Mouse (Mus musculus) midbrain, embryonic 15.5 days (tissue): ENCODE data around the gene Olfml1. TPM values are rescaled to one million over a fixed set of nuclear protein-coding genes. Genes with fewer than 3 reads are reported as not detected.
A peak's percentile ranks its signal among the peaks of the same experiment; 100 is the strongest.

Experiments
- ATAC-seq: fragments of 200-750 bp; cut with Nextera tagmentation; replicated peaks from 2 replicates; pipeline ENCODE4 v1.8.0; 2017; ENCODE audit warnings: moderate TSS enrichment
- H3K27ac ChIP-seq: fragments of 300-500 bp; sonication (generic); 2 replicates; pipeline ENCODE4 v1.5.1; 2015; ENCODE audit warnings: mild to moderate bottlenecking, inconsistent platforms
- H3K27me3 ChIP-seq: fragments of 300-500 bp; sonication (generic); replicated peaks from 2 replicates; pipeline ENCODE4 v1.6.1; 2015; ENCODE audit warnings: inconsistent platforms
- H3K36me3 ChIP-seq: fragments of 300-500 bp; sonication (generic); replicated peaks from 2 replicates; pipeline ENCODE4 v1.6.1; 2015; ENCODE audit warnings: inconsistent platforms
- H3K4me1 ChIP-seq: fragments of 300-500 bp; sonication (generic); 2 replicates; pipeline ENCODE4 v1.6.1; 2015; ENCODE audit warnings: inconsistent platforms
- H3K4me2 ChIP-seq: fragments of 300-500 bp; sonication (generic); 2 replicates; pipeline ENCODE4 v1.6.1; 2015; ENCODE audit warnings: inconsistent platforms, mild to moderate bottlenecking, moderate library complexity
- H3K4me3 ChIP-seq: fragments of 300-500 bp; sonication (generic); 2 replicates; pipeline ENCODE4 v1.5.1; 2015; ENCODE audit warnings: mild to moderate bottlenecking, inconsistent platforms
- H3K9ac ChIP-seq: fragments of 300-500 bp; sonication (generic); 2 replicates; pipeline ENCODE4 v1.6.1; 2015; ENCODE audit warnings: mild to moderate bottlenecking, inconsistent platforms
- H3K9me3 ChIP-seq: fragments of 300-500 bp; sonication (generic); 2 replicates; pipeline ENCODE4 v1.6.1; 2016; ENCODE audit warnings: inconsistent platforms
- WGBS: fragments of 180-500 bp; shearing (Covaris S2); methylation state at CpG from one replicate; pipeline ENCODE4 v1.1.7; 2015; ENCODE audit warnings: mixed read lengths; 5-methylcytosine and 5-hydroxymethylcytosine counted together
- polyA plus RNA-seq: library from polyadenylated mRNA; unstranded; fragments of >200 nt; fragmentation: Nextera tagmentation; extraction: Ambion mirVana; gene quantifications from 2 replicates; pipeline ENCODE4 v1.2.1, GENCODE M21; 2015

The Olfml1 gene
- polyA plus RNA-seq, 1 experiment from 2014 or later = 3.1 TPM

DNA sequence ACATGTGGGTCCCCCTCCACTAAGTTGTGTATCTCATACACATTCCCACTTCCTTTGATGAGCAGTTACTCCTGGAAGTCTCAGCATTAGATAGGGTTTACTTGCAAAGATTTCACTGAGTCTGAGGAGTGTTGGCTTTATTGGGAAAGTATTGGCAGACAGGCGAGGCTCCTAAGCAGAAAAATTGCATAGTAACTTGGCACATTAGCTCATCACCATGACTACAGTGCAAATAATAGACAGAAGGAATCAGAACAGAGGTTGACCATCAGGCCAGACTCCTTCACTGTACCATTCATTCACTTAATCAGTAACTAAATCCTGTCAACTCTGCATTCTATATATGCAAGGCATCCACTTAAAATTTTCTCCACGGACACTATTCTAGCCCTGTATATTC is 6.6 kb upstream of the Olfml1 start:
- H3K9ac ChIP-seq = no peak overlapping the region
- ATAC-seq = no peak
- no peak overlapping the region for H3K4me2 ChIP-seq
- H3K27ac ChIP-seq = no peak overlapping the region
- no peaks in the 10 kb centered on the region for H3K27me3 ChIP-seq
- no peaks in the 10 kb centered on the region for H3K4me1 ChIP-seq
- H3K36me3 ChIP-seq = no peaks in the 10 kb centered on the region
- H3K4me3 ChIP-seq = no peak overlapping the region
- no peaks in the 10 kb centered on the region for H3K9me3 ChIP-seq
- 75% methylated on average over 2 of the region's 2 CpGs for WGBS

DNA sequence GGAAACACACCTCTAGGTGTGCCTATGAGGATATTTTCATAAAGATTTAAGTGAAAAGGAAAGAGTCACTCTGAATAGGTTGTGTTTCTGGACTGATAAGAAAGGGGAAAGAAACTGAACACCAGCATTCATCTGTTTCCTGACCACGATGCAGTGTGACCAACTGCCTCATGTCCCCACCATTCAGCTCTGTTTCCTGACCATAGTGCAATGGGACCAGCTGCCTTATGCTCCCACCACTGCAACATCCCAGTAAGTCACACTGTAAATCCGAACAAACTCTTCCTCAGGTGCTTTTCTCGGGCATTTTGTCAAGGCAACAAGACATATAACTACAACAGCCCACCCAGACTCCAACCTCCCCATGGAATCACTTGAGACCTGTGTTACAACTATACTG is 5.7 kb upstream of the Olfml1 start:
- Histone ChIP-seq H3K27me3 (no peaks in the 10 kb centered on the region), H3K4me1 (no peaks in the 10 kb centered on the region), H3K4me3 (no peak overlapping the region), H3K27ac (no peak overlapping the region), H3K9ac (no peak overlapping the region), H3K36me3 (no peaks in the 10 kb centered on the region), H3K9me3 (no peaks in the 10 kb centered on the region), H3K4me2 (no peak overlapping the region)
- no peak for ATAC-seq
- 84% methylated on average over 3 of the region's 3 CpGs for WGBS

DNA sequence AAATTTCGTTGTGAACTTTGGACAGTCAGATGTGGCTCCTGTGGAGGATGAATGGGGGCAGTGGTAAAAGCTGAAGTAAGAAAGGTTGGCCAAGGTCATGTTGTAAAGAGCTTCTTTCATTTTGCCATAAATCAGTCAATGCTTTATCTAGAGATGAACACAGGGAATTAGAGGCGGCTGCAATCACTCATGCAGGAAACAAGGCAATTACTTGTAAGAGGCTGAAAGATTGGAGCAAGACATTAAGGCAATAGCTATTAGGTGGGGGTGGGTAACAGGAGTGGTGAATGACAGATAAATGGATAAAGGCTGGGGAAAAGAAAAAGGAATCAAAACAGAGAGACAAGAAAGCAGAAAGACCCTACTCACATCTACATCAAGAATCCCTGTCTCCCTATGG is 3.5 kb upstream of the Olfml1 start:
- Histone ChIP-seq H3K9me3 (no peaks in the 10 kb centered on the region), H3K4me1 (no peaks in the 10 kb centered on the region), H3K4me3 (no peak overlapping the region), H3K27ac (no peak overlapping the region), H3K4me2 (no peak overlapping the region), H3K9ac (no peak overlapping the region), H3K27me3 (no peaks in the 10 kb centered on the region), H3K36me3 (no peaks in the 10 kb centered on the region)
- ATAC-seq = no peak
- 48% methylated on average over 2 of the region's 2 CpGs for WGBS

DNA sequence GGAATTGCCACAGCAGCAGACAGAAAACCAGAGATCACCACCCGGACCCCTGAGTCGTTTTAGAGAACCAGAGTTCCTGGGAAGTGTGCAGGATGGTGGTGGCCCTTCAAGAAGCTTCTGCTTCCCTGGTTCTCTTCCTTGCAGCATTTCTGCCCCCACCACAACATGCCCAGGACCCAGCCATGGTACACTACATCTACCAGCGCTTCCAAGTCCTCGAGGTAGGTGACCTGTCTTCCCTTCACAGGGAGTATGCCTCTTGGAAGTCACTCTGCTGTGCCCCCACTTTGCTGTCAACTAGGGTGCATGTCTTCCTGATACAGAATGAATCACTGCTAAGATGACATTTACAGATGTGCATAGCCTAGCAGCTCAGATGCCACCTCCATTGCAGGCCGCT is 428 bp downstream of the Olfml1 start:
- 86% methylated on average over 5 of the region's 5 CpGs for WGBS
- Histone ChIP-seq H3K27me3 (no peaks in the 10 kb centered on the region), H3K4me3 (no peak overlapping the region), H3K9me3 (no peaks in the 10 kb centered on the region), H3K9ac (no peak overlapping the region), H3K4me1 (no peaks in the 10 kb centered on the region), H3K27ac (no peak overlapping the region), H3K4me2 (no peak overlapping the region), H3K36me3 (no peaks in the 10 kb centered on the region)
- ATAC-seq = no peak

GRCm38 (mm10) chr7:107568971-107569370 is 1.7 kb downstream of the Olfml1 start:
- Histone ChIP-seq H3K4me2 (no peak overlapping the region), H3K27ac (no peak overlapping the region), H3K27me3 (no peaks in the 10 kb centered on the region), H3K4me3 (no peak overlapping the region), H3K9ac (no peak overlapping the region), H3K4me1 (no peaks in the 10 kb centered on the region), H3K9me3 (no peaks in the 10 kb centered on the region), H3K36me3 (no peaks in the 10 kb centered on the region)
- WGBS = 72% methylated on average over 4 of the region's 4 CpGs
- ATAC-seq = no peak

DNA sequence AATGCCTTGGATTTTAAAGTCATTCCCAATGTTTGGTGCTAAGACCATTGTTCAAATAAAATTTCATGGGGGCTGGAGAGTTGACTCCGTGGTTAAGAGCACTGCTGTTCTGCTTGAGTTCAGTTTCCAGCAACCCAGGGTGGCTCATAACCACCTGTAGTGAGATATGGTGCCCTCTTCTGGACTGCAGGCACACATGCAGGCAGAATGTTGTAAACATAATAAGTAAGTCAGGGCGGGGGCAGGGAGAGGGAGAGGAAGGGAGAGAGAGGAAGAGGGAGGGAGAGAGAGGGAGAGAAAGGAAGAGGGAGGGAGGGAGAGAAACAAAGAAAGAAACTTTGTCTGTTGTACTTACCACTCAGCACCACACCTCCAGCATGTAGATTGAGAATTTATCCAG is 6.6 kb downstream of the Olfml1 start:
- Histone ChIP-seq H3K27me3 (no peaks in the 10 kb centered on the region), H3K36me3 (no peaks in the 10 kb centered on the region), H3K9me3 (no peaks in the 10 kb centered on the region), H3K4me2 (no peak overlapping the region), H3K9ac (no peak overlapping the region), H3K4me1 (no peaks in the 10 kb centered on the region), H3K4me3 (no peak overlapping the region), H3K27ac (no peak overlapping the region)
- ATAC-seq = no peak
- 64% methylated on average over 2 of the region's 2 CpGs for WGBS

DNA sequence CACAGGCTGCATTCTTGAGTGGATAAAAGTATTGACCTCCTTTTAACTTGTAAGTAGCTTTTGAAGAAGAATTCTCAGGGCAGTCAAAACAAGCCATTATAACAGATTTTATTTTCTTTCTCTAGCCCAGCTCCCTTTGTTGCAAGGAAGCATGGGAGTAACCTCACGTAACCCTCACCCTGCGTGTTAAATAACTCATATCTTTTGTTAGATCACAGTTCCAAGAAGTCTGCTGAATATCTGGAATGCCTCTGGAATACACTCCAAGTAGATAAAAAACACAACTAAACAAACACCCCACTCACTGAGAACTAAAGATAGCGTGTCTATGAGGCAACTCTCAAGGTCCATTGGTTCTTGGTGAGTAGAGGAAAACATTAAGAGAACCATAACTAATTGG is 7.0 kb downstream of the Olfml1 start:
- H3K27me3 ChIP-seq = no peaks in the 10 kb centered on the region
- WGBS = 83% methylated on average over 3 of the region's 3 CpGs

DNA sequence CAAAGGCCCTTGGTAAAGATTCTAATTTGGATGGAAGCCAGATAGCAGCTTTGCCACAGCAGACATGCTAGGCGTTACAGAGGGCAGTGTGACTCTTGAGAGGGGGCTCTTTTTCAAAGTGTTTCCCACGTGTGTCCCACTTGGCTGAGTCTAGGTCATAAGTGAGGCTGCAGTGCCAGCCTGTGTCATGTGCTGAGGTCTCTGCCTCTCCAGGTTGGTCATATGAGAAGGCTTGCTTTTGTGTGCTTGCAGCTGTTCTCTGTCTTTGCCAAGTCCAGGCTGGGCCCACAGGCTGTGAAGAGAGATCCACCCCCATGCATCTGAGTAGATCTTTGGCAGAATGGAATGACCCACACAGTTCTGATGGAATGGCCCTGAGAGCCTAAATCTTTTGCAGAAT is 25.4 kb downstream of the Olfml1 start:
- H3K4me3 ChIP-seq = no peak overlapping the region
- H3K36me3 ChIP-seq = no peaks in the 10 kb centered on the region
- no peak overlapping the region for H3K9ac ChIP-seq
- H3K27ac ChIP-seq = no peak overlapping the region
- no peaks in the 10 kb centered on the region for H3K9me3 ChIP-seq
- WGBS = 22% methylated on average over 2 of the region's 2 CpGs
- H3K4me2 ChIP-seq = no peak overlapping the region
- H3K27me3 ChIP-seq = no peaks in the 10 kb centered on the region; the same call in 1 of the 2 replicates
- no peak; the same call in 1 of the 2 replicates for ATAC-seq
- H3K4me1 ChIP-seq = peaks cover 10% of the 10 kb centered on the region

More for the DNA sequence above, 7.0 kb downstream of the Olfml1 start:
- Histone ChIP-seq H3K9me3 (no peaks in the 10 kb centered on the region), H3K36me3 (no peaks in the 10 kb centered on the region), H3K4me3 (no peak overlapping the region), H3K27ac (no peak overlapping the region), H3K4me1 (no peaks in the 10 kb centered on the region), H3K9ac (no peak overlapping the region), H3K4me2 (no peak overlapping the region)
- no peak for ATAC-seq

GRCm38 (mm10) chr7:107593904-107594303 is 26.7 kb downstream of the Olfml1 start:
- no peak; the same call in 1 of the 2 replicates for ATAC-seq
- H3K4me3 ChIP-seq = peak overlapping the region; percentile 69
- no peaks in the 10 kb centered on the region for H3K9me3 ChIP-seq
- H3K36me3 ChIP-seq = no peaks in the 10 kb centered on the region
- WGBS = 32% methylated on average over 7 of the region's 7 CpGs
- no peak overlapping the region for H3K27ac ChIP-seq
- no peak overlapping the region for H3K9ac ChIP-seq
- peaks cover 10% of the 10 kb centered on the region for H3K4me1 ChIP-seq
- no peaks in the 10 kb centered on the region; the same call in 1 of the 2 replicates for H3K27me3 ChIP-seq
- H3K4me2 ChIP-seq = peak overlapping the region; percentile 98

GRCm38 (mm10) chr7:107594325-107594856 is 27.1 kb downstream of the Olfml1 start:
- under 1% methylated on average over 16 of the region's 16 CpGs for WGBS
- H3K9ac ChIP-seq = peak overlapping the region; percentile 60
- no peaks in the 10 kb centered on the region for H3K9me3 ChIP-seq
- H3K4me2 ChIP-seq = peak overlapping the region; percentile 98
- peak; percentile 87 for ATAC-seq
- peak overlapping the region; percentile 69 for H3K4me3 ChIP-seq
- H3K27ac ChIP-seq = no peak overlapping the region
- peaks cover 10% of the 10 kb centered on the region for H3K4me1 ChIP-seq
- H3K27me3 ChIP-seq = no peaks in the 10 kb centered on the region; the same call in 1 of the 2 replicates
- no peaks in the 10 kb centered on the region for H3K36me3 ChIP-seq

- no peaks in the 10 kb centered on the region for H3K9me3 ChIP-seq
- peak within 1 kb of the TSS; percentile 60 for H3K9ac ChIP-seq
- peak within 1 kb of the TSS; percentile 69 for H3K4me3 ChIP-seq
- peaks cover 10% of the 10 kb centered on the region for H3K4me1 ChIP-seq
- no peaks in the 10 kb centered on the region for H3K36me3 ChIP-seq
- ATAC-seq = peak; percentile 96
- peak within 1 kb of the TSS; percentile 98 for H3K4me2 ChIP-seq
- WGBS = under 1% methylated on average over 20 of the region's 24 CpGs
- no peak within 1 kb of the TSS for H3K27ac ChIP-seq
- H3K27me3 ChIP-seq = no peaks in the 10 kb centered on the region; the same call in 1 of the 2 replicates
Measured at GRCm38 (mm10) chr7:107594857-107595402, 27.7 kb downstream of the Olfml1 start, which contains the start of gene Ppfibp2. Gene Ppfibp2, plus strand, starts transcription at chr7:107595207.

DNA sequence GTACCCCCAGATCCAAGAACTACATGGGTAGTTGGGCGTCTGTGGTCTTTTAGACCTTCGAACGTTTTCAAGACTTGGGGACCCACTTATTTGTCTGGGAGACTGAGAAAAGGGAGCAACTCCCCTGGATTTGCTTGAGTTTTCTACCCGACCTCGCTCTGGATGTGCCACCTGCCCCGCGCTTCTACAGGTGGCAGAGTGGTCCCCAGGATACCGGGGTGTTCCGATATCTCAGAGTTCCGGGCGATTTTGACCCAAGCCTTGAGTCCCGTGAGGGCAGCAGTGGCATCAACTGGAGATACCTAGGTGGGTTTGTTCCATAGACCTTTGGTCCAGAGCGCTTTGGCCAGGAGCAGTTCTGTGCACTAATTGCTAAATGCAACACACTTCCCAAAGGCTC is 28.2 kb downstream of the Olfml1 start:
- no peak for ATAC-seq
- Histone ChIP-seq H3K36me3 (no peaks in the 10 kb centered on the region), H3K27ac (no peak overlapping the region), H3K4me3 (peak overlapping the region; percentile 69), H3K9me3 (no peaks in the 10 kb centered on the region), H3K4me1 (peaks cover 10% of the 10 kb centered on the region), H3K27me3 (no peaks in the 10 kb centered on the region; the same call in 1 of the 2 replicates), H3K4me2 (peak overlapping the region; percentile 98), H3K9ac (peak overlapping the region; percentile 60; the same call in 1 of the 2 replicates)
- WGBS = 14% methylated on average over 13 of the region's 13 CpGs

GRCm38 (mm10) chr7:107596753-107597152 is 29.5 kb downstream of the Olfml1 start:
- Histone ChIP-seq H3K4me1 (peaks cover 10% of the 10 kb centered on the region), H3K4me2 (no peak overlapping the region), H3K27me3 (no peaks in the 10 kb centered on the region; the same call in 1 of the 2 replicates), H3K9me3 (no peaks in the 10 kb centered on the region), H3K9ac (no peak overlapping the region), H3K27ac (no peak overlapping the region), H3K4me3 (no peak overlapping the region), H3K36me3 (no peaks in the 10 kb centered on the region)
- ATAC-seq = no peak
